Mouse (Mus musculus) liver, embryonic 15.5 days (tissue): ENCODE data around the gene Eif4g3. TPM values are rescaled to one million over a fixed set of nuclear protein-coding genes. Genes with fewer than 3 reads are reported as not detected.

Source experiments
- ATAC-seq: fragments of 200-750 bp; cut with Nextera tagmentation; 2 replicates; pipeline ENCODE4 v1.8.0; 2017; ENCODE audit warnings: moderate number of reproducible peaks, mild to moderate bottlenecking, moderate library complexity; ENCODE audit not compliant: insufficient read depth
- H3K27ac ChIP-seq: fragments of 300-500 bp; sonication (generic); replicated peaks from 2 replicates; pipeline ENCODE4 v1.5.1; 2015; ENCODE audit warnings: mild to moderate bottlenecking, inconsistent platforms
- H3K27me3 ChIP-seq: fragments of 300-500 bp; sonication (generic); 2 replicates; pipeline ENCODE4 v1.6.1; 2015; ENCODE audit warnings: mild to moderate bottlenecking, inconsistent platforms
- H3K36me3 ChIP-seq: fragments of 300-500 bp; sonication (generic); replicated peaks from 2 replicates; pipeline ENCODE4 v1.6.1; 2015; ENCODE audit warnings: moderate library complexity, mild to moderate bottlenecking, inconsistent platforms
- H3K4me1 ChIP-seq: fragments of 300-500 bp; sonication (generic); replicated peaks from 2 replicates; pipeline ENCODE4 v1.6.1; 2015; ENCODE audit warnings: inconsistent platforms
- H3K4me2 ChIP-seq: fragments of 300-500 bp; sonication (generic); 2 replicates; pipeline ENCODE4 v1.6.1; 2015; ENCODE audit warnings: moderate library complexity, mild to moderate bottlenecking, inconsistent platforms
- H3K4me3 ChIP-seq: fragments of 300-500 bp; sonication (generic); replicated peaks from 2 replicates; pipeline ENCODE4 v1.5.1; 2015; ENCODE audit warnings: mild to moderate bottlenecking, inconsistent platforms
- H3K9ac ChIP-seq: fragments of 300-500 bp; sonication (generic); 2 replicates; pipeline ENCODE4 v1.6.1; 2015; ENCODE audit warnings: moderate library complexity, mild to moderate bottlenecking, inconsistent platforms
- H3K9me3 ChIP-seq: fragments of 300-500 bp; sonication (generic); replicated peaks from 2 replicates; pipeline ENCODE4 v1.6.1; 2016; ENCODE audit warnings: inconsistent platforms
- WGBS: fragments of 180-500 bp; shearing (Covaris S2); methylation state at CpG from one replicate; pipeline ENCODE4 v1.1.7; 2015; ENCODE audit warnings: mixed read lengths; ENCODE audit not compliant: insufficient replicate concordance; 5-methylcytosine and 5-hydroxymethylcytosine counted together
- polyA plus RNA-seq: library from polyadenylated mRNA; unstranded; fragments of >200 nt; fragmentation: Nextera tagmentation; extraction: Ambion mirVana; gene quantifications from 2 replicates; pipeline ENCODE4 v1.2.1, GENCODE M21; 2015

Gene Eif4g3
- polyA plus RNA-seq, 1 experiment from 2014 or later, result 6.3 TPM

- no peak overlapping the region for H3K9ac ChIP-seq
- H3K4me1 ChIP-seq, result peaks cover 33% of the 10 kb centered on the region
- no peak overlapping the region for H3K4me2 ChIP-seq
- 72% methylated on average over 7 of the region's 7 CpGs for WGBS
- no peak for ATAC-seq
- H3K27ac ChIP-seq, result no peak overlapping the region
- H3K9me3 ChIP-seq, result no peaks in the 10 kb centered on the region
- peaks cover 8% of the 10 kb centered on the region for H3K36me3 ChIP-seq
- no peak overlapping the region for H3K4me3 ChIP-seq
- no peaks in the 10 kb centered on the region for H3K27me3 ChIP-seq
Observed at GRCm38 (mm10) chr4:138063372-138064265, 70.8 kb downstream of the Eif4g3 start.

- Histone ChIP-seq H3K36me3 (peaks cover 8% of the 10 kb centered on the region), H3K27ac (peak overlapping the region; percentile 74), H3K27me3 (no peaks in the 10 kb centered on the region), H3K4me1 (peaks cover 34% of the 10 kb centered on the region), H3K4me3 (no peak overlapping the region), H3K9ac (no peak overlapping the region), H3K4me2 (0 out of 2 replicates have a peak overlapping the region, but pooled peaks have one; percentile 3), H3K9me3 (no peaks in the 10 kb centered on the region)
- no peak for ATAC-seq
- 64% methylated on average over 11 of the region's 11 CpGs for WGBS
Observed at GRCm38 (mm10) chr4:138064882-138065592, 72.2 kb downstream of the Eif4g3 start.

- H3K4me1 ChIP-seq, result peaks cover 34% of the 10 kb centered on the region
- ATAC-seq, result peak; percentile 53; the same call in 1 of the 2 replicates
- WGBS, result 64% methylated on average over 4 of the region's 4 CpGs
- no peaks in the 10 kb centered on the region for H3K9me3 ChIP-seq
- peak overlapping the region; percentile 74 for H3K27ac ChIP-seq
- H3K4me2 ChIP-seq, result 0 out of 2 replicates have a peak overlapping the region, but pooled peaks have one; percentile 3
- peaks cover 11% of the 10 kb centered on the region for H3K36me3 ChIP-seq
- H3K27me3 ChIP-seq, result no peaks in the 10 kb centered on the region
- H3K9ac ChIP-seq, result no peak overlapping the region
- no peak overlapping the region for H3K4me3 ChIP-seq
Observed at GRCm38 (mm10) chr4:138065593-138066169, 72.9 kb downstream of the Eif4g3 start.

- Histone ChIP-seq H3K9ac (no peak overlapping the region), H3K4me2 (no peak overlapping the region; the same call in 1 of the 2 replicates), H3K4me1 (peaks cover 34% of the 10 kb centered on the region), H3K27me3 (no peaks in the 10 kb centered on the region), H3K4me3 (no peak overlapping the region), H3K36me3 (peaks cover 11% of the 10 kb centered on the region), H3K27ac (peak overlapping the region; percentile 65), H3K9me3 (no peaks in the 10 kb centered on the region)
- WGBS, result 76% methylated on average over 7 of the region's 7 CpGs
- no peak for ATAC-seq
Observed at GRCm38 (mm10) chr4:138066421-138066820, 73.6 kb downstream of the Eif4g3 start.

GRCm38 (mm10) chr4:138067858-138068257, 75.0 kb downstream of the Eif4g3 start:
- H3K4me3 ChIP-seq, result no peak overlapping the region
- no peak for ATAC-seq
- H3K27ac ChIP-seq, result no peak overlapping the region
- no peak overlapping the region for H3K9ac ChIP-seq
- no peak overlapping the region for H3K4me2 ChIP-seq
- H3K36me3 ChIP-seq, result peaks cover 7% of the 10 kb centered on the region; the same call in 1 of the 2 replicates
- no peaks in the 10 kb centered on the region for H3K9me3 ChIP-seq
- peaks cover 34% of the 10 kb centered on the region for H3K4me1 ChIP-seq
- no peaks in the 10 kb centered on the region for H3K27me3 ChIP-seq
- WGBS, result 36% methylated on average over 3 of the region's 3 CpGs

- Histone ChIP-seq H3K4me1 (peaks cover 34% of the 10 kb centered on the region), H3K4me2 (no peak overlapping the region), H3K9ac (no peak overlapping the region), H3K27ac (no peak overlapping the region), H3K9me3 (no peaks in the 10 kb centered on the region), H3K27me3 (no peaks in the 10 kb centered on the region), H3K36me3 (peaks cover 7% of the 10 kb centered on the region; the same call in 1 of the 2 replicates), H3K4me3 (no peak overlapping the region)
- 59% methylated on average over 2 of the region's 2 CpGs for WGBS
- ATAC-seq, result no peak
Observed at GRCm38 (mm10) chr4:138068598-138068997, 75.8 kb downstream of the Eif4g3 start.

GRCm38 (mm10) chr4:138069371-138069770, 76.5 kb downstream of the Eif4g3 start:
- ATAC-seq, result no peak
- H3K36me3 ChIP-seq, result peaks cover 7% of the 10 kb centered on the region; the same call in 1 of the 2 replicates
- H3K9ac ChIP-seq, result no peak overlapping the region
- WGBS, result 80% methylated on average over 4 of the region's 4 CpGs
- H3K4me3 ChIP-seq, result no peak overlapping the region
- no peak overlapping the region for H3K4me2 ChIP-seq
- H3K4me1 ChIP-seq, result peaks cover 30% of the 10 kb centered on the region
- H3K9me3 ChIP-seq, result no peaks in the 10 kb centered on the region
- H3K27me3 ChIP-seq, result no peaks in the 10 kb centered on the region
- H3K27ac ChIP-seq, result no peak overlapping the region

GRCm38 (mm10) chr4:138071497-138071896, 78.7 kb downstream of the Eif4g3 start:
- no peak overlapping the region for H3K4me2 ChIP-seq
- H3K27ac ChIP-seq, result no peak overlapping the region
- H3K4me3 ChIP-seq, result no peak overlapping the region
- peaks cover 7% of the 10 kb centered on the region; the same call in 1 of the 2 replicates for H3K36me3 ChIP-seq
- no peak overlapping the region for H3K9ac ChIP-seq
- no peak for ATAC-seq
- 60% methylated on average over 6 of the region's 6 CpGs for WGBS
- peaks cover 15% of the 10 kb centered on the region for H3K4me1 ChIP-seq
- no peaks in the 10 kb centered on the region for H3K9me3 ChIP-seq
- H3K27me3 ChIP-seq, result no peaks in the 10 kb centered on the region

- H3K36me3 ChIP-seq, result 0 out of 2 replicates have a peak, but pooled peaks cover 3% of the 10 kb centered on the region
- ATAC-seq, result no peak
- H3K9ac ChIP-seq, result no peak overlapping the region
- no peaks in the 10 kb centered on the region for H3K9me3 ChIP-seq
- H3K4me3 ChIP-seq, result no peak overlapping the region
- peaks cover 14% of the 10 kb centered on the region for H3K4me1 ChIP-seq
- 84% methylated on average over 11 of the region's 11 CpGs for WGBS
- H3K27me3 ChIP-seq, result no peaks in the 10 kb centered on the region
- H3K27ac ChIP-seq, result no peak overlapping the region
- H3K4me2 ChIP-seq, result no peak overlapping the region
Observed at GRCm38 (mm10) chr4:138073086-138073485, 80.3 kb downstream of the Eif4g3 start.

- WGBS, result 74% methylated on average over 7 of the region's 7 CpGs
- Histone ChIP-seq H3K4me2 (no peak overlapping the region), H3K9ac (no peak overlapping the region), H3K27me3 (no peaks in the 10 kb centered on the region), H3K4me1 (peaks cover 14% of the 10 kb centered on the region), H3K36me3 (0 out of 2 replicates have a peak, but pooled peaks cover 3% of the 10 kb centered on the region), H3K4me3 (no peak overlapping the region), H3K27ac (no peak overlapping the region), H3K9me3 (no peaks in the 10 kb centered on the region)
- no peak for ATAC-seq
Observed at GRCm38 (mm10) chr4:138073531-138073930, 80.7 kb downstream of the Eif4g3 start.
